Mouse (Mus musculus) cortical plate, adult 2 months (tissue): ENCODE data around the gene Dio2. TPM values are rescaled to one million over a fixed set of nuclear protein-coding genes. Genes with fewer than 3 reads are reported as not detected.

Experiments
- H3K27ac ChIP-seq: fragments of 200-500 bp; 2 replicates; pipeline ENCODE4 v1.5.1; 2012; ENCODE audit warnings: low read length, control low read depth, inconsistent platforms; ENCODE audit not compliant: insufficient read depth
- H3K4me1 ChIP-seq: fragments of 200-500 bp; 2 replicates; pipeline ENCODE4 v1.6.1; 2011; ENCODE audit warnings: low read length; ENCODE audit not compliant: control insufficient read depth, insufficient read depth
- H3K4me3 ChIP-seq: fragments of 200-500 bp; 2 replicates; pipeline ENCODE4 v1.5.1; 2011; ENCODE audit warnings: mild to moderate bottlenecking, low read length, control low read depth; ENCODE audit not compliant: insufficient read depth
- CTCF ChIP-seq: fragments of 200-500 bp; IDR thresholded peaks from 2 replicates; pipeline ENCODE4 v1.5.1; 2011; ENCODE audit warnings: mild to moderate bottlenecking, control low read depth, low read length; ENCODE audit not compliant: insufficient read depth; ENCODE audit errors: extremely low read depth
- POLR2A ChIP-seq: fragments of 200-500 bp; IDR thresholded peaks from 2 replicates; pipeline ENCODE4 v1.6.1; 2011; ENCODE audit warnings: mild to moderate bottlenecking, low read length, control low read depth; ENCODE audit not compliant: insufficient read depth; ENCODE audit errors: extremely low read depth
- polyA plus RNA-seq: library from polyadenylated mRNA; depleted of rRNA; stranded (reverse); fragments of >200 nt; gene quantifications from 2 replicates; pipeline ENCODE4 v1.2.3, GENCODE M21; 2012

The Dio2 gene
- polyA plus RNA-seq, 1 experiment, result 33.8 TPM

DNA sequence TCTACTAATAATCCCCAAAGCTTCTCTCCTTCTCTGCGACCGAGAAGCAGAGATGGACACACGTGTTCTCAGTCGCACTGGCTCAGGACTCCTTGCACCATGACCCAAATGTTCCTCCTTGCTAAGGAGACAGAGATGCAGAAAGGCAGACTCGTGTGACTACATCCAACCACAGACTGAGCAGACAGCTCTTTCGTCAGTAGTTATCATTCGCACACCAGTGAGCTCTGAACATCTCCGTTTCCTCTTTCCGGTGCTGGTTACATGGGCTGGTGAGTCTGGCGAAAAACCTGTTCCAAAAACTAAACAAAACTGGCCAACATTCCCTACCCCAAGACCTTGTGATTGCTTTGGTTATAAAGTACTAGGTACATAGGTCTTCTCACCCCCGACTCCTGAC, 13.6 kb downstream of the Dio2 start:
- Histone ChIP-seq H3K4me3 (no peak overlapping the region), H3K27ac (no peak overlapping the region), H3K4me1 (no peaks in the 10 kb centered on the region)
- TF ChIP-seq POLR2A (no peak), CTCF (no peak)

DNA sequence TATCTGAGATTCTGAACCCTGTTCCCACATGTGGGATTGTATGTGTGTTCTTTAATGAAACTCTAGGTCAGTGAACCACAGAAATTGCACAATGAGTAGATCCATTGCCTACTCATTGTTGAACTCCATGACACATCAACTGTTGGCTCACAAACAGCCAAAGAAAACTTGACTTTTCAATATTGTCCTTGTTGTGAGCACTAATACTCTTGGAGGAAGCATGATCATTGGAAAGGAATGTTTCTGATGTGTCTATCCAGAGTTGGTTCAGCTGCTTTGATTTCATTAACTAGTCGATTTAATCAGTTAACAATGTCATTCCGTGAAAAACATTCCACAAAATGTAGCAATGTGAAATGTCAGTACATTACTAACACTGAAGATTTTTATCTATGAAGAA, 44.1 kb downstream of the Dio2 start:
- no peak overlapping the region for H3K4me3 ChIP-seq
- no peaks in the 10 kb centered on the region for H3K4me1 ChIP-seq
- no peak for TF ChIP-seq POLR2A
- TF ChIP-seq CTCF, result no peak
- no peak overlapping the region for H3K27ac ChIP-seq
